Mouse (Mus musculus): ENCODE measurements around the gene Krtap12-1.
"Not testable (repeated sequence)": the region's sequence is repeated elsewhere in the genome, so short reads cannot be mapped to it uniquely, and the experiment has no call there.

Gene Krtap12-1

GRCm38 (mm10) chr10:77729241-77729640, 8.8 kb downstream of the Krtap12-1 start:
- no peaks in the 10 kb centered on the region for H3K4me1 ChIP-seq (replicated peaks; ENCODE audit: low read depth, low read length)
- TF ChIP-seq POU5F1 (IDR thresholded peaks at IDR 0.05; ENCODE audit: borderline replicate concordance, low read length) (no peak), CTCF (conservative IDR thresholded peaks at IDR 0.05; ENCODE audit: low read length) (peak; percentile 47), NANOG (IDR thresholded peaks at IDR 0.05; ENCODE audit: borderline replicate concordance, low read length) (no peak)
- no peaks in the 10 kb centered on the region for H3K9me3 ChIP-seq (ENCODE audit: low read length)
- no peaks in the 10 kb centered on the region for H3K27me3 ChIP-seq (ENCODE audit: insufficient read depth, low read length)
- no peak overlapping the region for H3K4me3 ChIP-seq (replicated peaks; ENCODE audit: low read length)
- no peaks in the 10 kb centered on the region for H3K36me3 ChIP-seq (ENCODE audit: insufficient read depth, low read length)

- Histone ChIP-seq H3K4me1 (replicated peaks; ENCODE audit: low read depth, low read length) (no peaks in the 10 kb centered on the region), H3K27me3 (ENCODE audit: insufficient read depth, low read length) (0 out of 2 replicates have a peak, but pooled peaks cover 3% of the 10 kb centered on the region), H3K9me3 (ENCODE audit: low read length) (peaks cover 8% of the 10 kb centered on the region), H3K36me3 (ENCODE audit: insufficient read depth, low read length) (no peaks in the 10 kb centered on the region), H3K4me3 (replicated peaks; ENCODE audit: low read length) (no peak overlapping the region)
- TF ChIP-seq NANOG (IDR thresholded peaks at IDR 0.05; ENCODE audit: borderline replicate concordance, low read length) (peak; percentile 60; the same call in 1 of the 2 replicates), POU5F1 (IDR thresholded peaks at IDR 0.05; ENCODE audit: borderline replicate concordance, low read length) (peak; percentile 42; the same call in 1 of the 2 replicates), CTCF (conservative IDR thresholded peaks at IDR 0.05; ENCODE audit: low read length) (no peak)
Measured at GRCm38 (mm10) chr10:77735928-77736327, 15.5 kb downstream of the Krtap12-1 start.

- H3K27me3 ChIP-seq (ENCODE audit: insufficient read depth, low read length), result 0 out of 2 replicates have a peak, but pooled peaks cover 3% of the 10 kb centered on the region
- no peak for TF ChIP-seq POU5F1 (IDR thresholded peaks at IDR 0.05; ENCODE audit: borderline replicate concordance, low read length)
- TF ChIP-seq NANOG (IDR thresholded peaks at IDR 0.05; ENCODE audit: borderline replicate concordance, low read length), result no peak
- TF ChIP-seq CTCF (conservative IDR thresholded peaks at IDR 0.05; ENCODE audit: low read length), result no peak
- H3K36me3 ChIP-seq (ENCODE audit: insufficient read depth, low read length), result no peaks in the 10 kb centered on the region
- H3K4me3 ChIP-seq (replicated peaks; ENCODE audit: low read length), result no peak overlapping the region
- no peaks in the 10 kb centered on the region for H3K4me1 ChIP-seq (replicated peaks; ENCODE audit: low read depth, low read length)
- peaks cover 8% of the 10 kb centered on the region for H3K9me3 ChIP-seq (ENCODE audit: low read length)
Measured at GRCm38 (mm10) chr10:77738929-77739328, 18.5 kb downstream of the Krtap12-1 start.

- not testable (repeated sequence) for H3K4me3 ChIP-seq (replicated peaks; ENCODE audit: low read length); H3K9me3 ChIP-seq (ENCODE audit: low read length); H3K27me3 ChIP-seq (ENCODE audit: insufficient read depth, low read length); H3K4me1 ChIP-seq (replicated peaks; ENCODE audit: low read depth, low read length); H3K36me3 ChIP-seq (ENCODE audit: insufficient read depth, low read length)
Measured at GRCm38 (mm10) chr10:77741924-77742688, 21.7 kb downstream of the Krtap12-1 start, which contains the start of gene Gm18596. Gene Gm18596, minus strand, starts transcription at chr10:77742638.

GRCm38 (mm10) chr10:77750686-77751085, 30.3 kb downstream of the Krtap12-1 start:
- H3K27me3 ChIP-seq (ENCODE audit: insufficient read depth, low read length); H3K4me3 ChIP-seq (replicated peaks; ENCODE audit: low read length); H3K4me1 ChIP-seq (replicated peaks; ENCODE audit: low read depth, low read length); H3K9me3 ChIP-seq (ENCODE audit: low read length); H3K36me3 ChIP-seq (ENCODE audit: insufficient read depth, low read length): not testable (repeated sequence)

GRCm38 (mm10) chr10:77751254-77751653, 30.9 kb downstream of the Krtap12-1 start, which contains the start of gene Gm9736:
Gene Gm9736, minus strand, starts transcription at chr10:77751354.
- H3K9me3 ChIP-seq (ENCODE audit: low read length); H3K4me3 ChIP-seq (replicated peaks; ENCODE audit: low read length); H3K27me3 ChIP-seq (ENCODE audit: insufficient read depth, low read length); H3K36me3 ChIP-seq (ENCODE audit: insufficient read depth, low read length); H3K4me1 ChIP-seq (replicated peaks; ENCODE audit: low read depth, low read length): not testable (repeated sequence)

GRCm38 (mm10) chr10:77752312-77752711, 31.9 kb downstream of the Krtap12-1 start:
- H3K4me1 ChIP-seq (replicated peaks; ENCODE audit: low read depth, low read length); H3K27me3 ChIP-seq (ENCODE audit: insufficient read depth, low read length); H3K9me3 ChIP-seq (ENCODE audit: low read length); H3K36me3 ChIP-seq (ENCODE audit: insufficient read depth, low read length); H3K4me3 ChIP-seq (replicated peaks; ENCODE audit: low read length): not testable (repeated sequence)

- TF ChIP-seq POU5F1 (IDR thresholded peaks at IDR 0.05; ENCODE audit: borderline replicate concordance, low read length) (no peak), CTCF (conservative IDR thresholded peaks at IDR 0.05; ENCODE audit: low read length) (peak; percentile 44), NANOG (IDR thresholded peaks at IDR 0.05; ENCODE audit: borderline replicate concordance, low read length) (no peak)
- Histone ChIP-seq H3K36me3 (ENCODE audit: insufficient read depth, low read length) (no peaks in the 10 kb centered on the region), H3K27me3 (ENCODE audit: insufficient read depth, low read length) (no peaks in the 10 kb centered on the region), H3K4me1 (replicated peaks; ENCODE audit: low read depth, low read length) (no peaks in the 10 kb centered on the region; the same call in 1 of the 2 replicates), H3K4me3 (replicated peaks; ENCODE audit: low read length) (no peak overlapping the region), H3K9me3 (ENCODE audit: low read length) (peaks cover 7% of the 10 kb centered on the region; the same call in 1 of the 2 replicates)
Measured at GRCm38 (mm10) chr10:77753448-77753847, 33.0 kb downstream of the Krtap12-1 start.

- not testable (repeated sequence) for H3K4me3 ChIP-seq (replicated peaks; ENCODE audit: low read length); H3K27me3 ChIP-seq (ENCODE audit: insufficient read depth, low read length); H3K4me1 ChIP-seq (replicated peaks; ENCODE audit: low read depth, low read length); H3K9me3 ChIP-seq (ENCODE audit: low read length); H3K36me3 ChIP-seq (ENCODE audit: insufficient read depth, low read length)
Measured at GRCm38 (mm10) chr10:77759582-77759981, 39.2 kb downstream of the Krtap12-1 start, which contains the start of gene Gm3233. Gene Gm3233, minus strand, starts transcription at chr10:77759682.
